Mouse (Mus musculus) forebrain, embryonic 10.5 days (tissue): ENCODE results near the gene Cdr2l. TPM values are rescaled to one million over a fixed set of nuclear protein-coding genes. Genes with fewer than 3 reads are reported as not detected.
A peak's percentile ranks its signal among the peaks of the same experiment; 100 is the strongest.
"Not testable (repeated sequence)": the region's sequence is repeated elsewhere in the genome, so short reads cannot be mapped to it uniquely, and the experiment has no call there.

ENCODE experiments used
- DNase-seq: peaks from one replicate; pipeline ENCODE4 v3.0.0-alpha.2; 2017; ENCODE audit warnings: low spot score; ENCODE audit errors: extremely low spot score
- H3K27ac ChIP-seq: fragments of 300-500 bp; sonication (generic); 2 replicates; pipeline ENCODE4 v1.5.1; 2016; ENCODE audit warnings: mild to moderate bottlenecking
- H3K27me3 ChIP-seq: fragments of 300-500 bp; sonication (generic); 2 replicates; pipeline ENCODE4 v1.6.1; 2016; ENCODE audit warnings: mild to moderate bottlenecking; ENCODE audit not compliant: poor library complexity, severe bottlenecking
- H3K36me3 ChIP-seq: fragments of 300-500 bp; sonication (generic); replicated peaks from 2 replicates; pipeline ENCODE4 v1.6.1; 2016; ENCODE audit warnings: mild to moderate bottlenecking, moderate library complexity
- H3K4me1 ChIP-seq: fragments of 300-500 bp; sonication (generic); 2 replicates; pipeline ENCODE4 v1.6.1; 2016
- H3K4me3 ChIP-seq: fragments of 300-500 bp; sonication (generic); 2 replicates; pipeline ENCODE4 v1.5.1; 2016; ENCODE audit warnings: mild to moderate bottlenecking, moderate library complexity
- H3K9me3 ChIP-seq: fragments of 300-500 bp; sonication (generic); 2 replicates; pipeline ENCODE4 v1.6.1; 2016; ENCODE audit warnings: mild to moderate bottlenecking, moderate library complexity
- WGBS: fragments of 180-500 bp; shearing (Covaris S2); methylation state at CpG from one replicate; pipeline ENCODE4 v1.1.7; 2016; 5-methylcytosine and 5-hydroxymethylcytosine counted together
- polyA plus RNA-seq: library from polyadenylated mRNA; unstranded; fragments of >200 nt; fragmentation: Nextera tagmentation; extraction: Ambion mirVana; gene quantifications from 2 replicates; pipeline ENCODE4 v1.2.1, GENCODE M21; 2016

The Cdr2l gene
- polyA plus RNA-seq, 1 experiment from 2014 or later: 21.8 TPM

DNA sequence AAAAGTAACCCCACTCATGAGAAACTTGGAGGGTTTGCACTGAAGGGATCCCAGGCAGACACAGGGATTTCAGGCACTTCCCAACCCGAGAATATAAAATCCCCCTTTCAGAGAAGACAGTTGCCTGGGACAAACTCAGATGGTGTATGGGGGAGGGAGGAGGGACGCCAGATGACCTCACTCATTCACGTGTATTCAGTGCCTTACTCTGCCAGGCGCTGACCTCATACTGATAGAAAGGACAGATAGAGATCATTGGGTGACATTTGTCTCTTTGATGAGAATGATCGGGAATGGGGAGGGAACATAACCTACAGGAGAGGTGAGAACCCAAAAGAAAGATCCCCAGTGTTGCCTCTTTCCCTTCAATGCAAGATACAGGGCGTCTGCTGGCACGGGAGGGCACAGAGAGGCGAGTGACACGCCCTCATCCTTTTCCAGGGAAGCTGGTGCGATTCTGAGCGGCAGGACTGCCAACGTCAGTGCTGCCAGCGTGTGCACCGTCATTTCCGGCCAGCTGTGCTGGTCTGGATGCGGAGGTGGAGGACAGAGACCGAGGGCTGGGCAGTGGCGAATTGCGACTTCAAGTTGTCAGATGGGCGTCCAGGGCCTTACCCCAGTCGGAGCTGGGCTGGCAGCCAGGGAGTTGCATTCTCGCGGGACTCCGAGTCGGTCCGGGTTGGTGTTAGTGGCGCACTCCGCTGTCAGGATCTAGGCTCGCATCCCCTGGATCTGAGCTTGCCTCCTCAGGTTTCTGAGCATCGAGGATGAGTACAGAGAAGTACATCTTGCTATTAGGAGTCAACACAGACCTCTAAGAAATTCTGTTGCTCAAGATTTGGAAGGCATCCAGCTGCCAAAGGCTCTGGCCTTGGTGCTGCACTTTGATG, 7.7 kb upstream of the Cdr2l start:
- Histone ChIP-seq H3K4me1 (peaks cover 14% of the 10 kb centered on the region), H3K36me3 (no peaks in the 10 kb centered on the region), H3K27ac (peak overlapping the region; percentile 71), H3K27me3 (peaks cover 80% of the 10 kb centered on the region), H3K9me3 (peaks cover 6% of the 10 kb centered on the region; the same call in 1 of the 2 replicates), H3K4me3 (peak overlapping the region; percentile 59)
- WGBS: 3% methylated on average over 30 of the region's 30 CpGs
- DNase-seq: peak; percentile 49

DNA sequence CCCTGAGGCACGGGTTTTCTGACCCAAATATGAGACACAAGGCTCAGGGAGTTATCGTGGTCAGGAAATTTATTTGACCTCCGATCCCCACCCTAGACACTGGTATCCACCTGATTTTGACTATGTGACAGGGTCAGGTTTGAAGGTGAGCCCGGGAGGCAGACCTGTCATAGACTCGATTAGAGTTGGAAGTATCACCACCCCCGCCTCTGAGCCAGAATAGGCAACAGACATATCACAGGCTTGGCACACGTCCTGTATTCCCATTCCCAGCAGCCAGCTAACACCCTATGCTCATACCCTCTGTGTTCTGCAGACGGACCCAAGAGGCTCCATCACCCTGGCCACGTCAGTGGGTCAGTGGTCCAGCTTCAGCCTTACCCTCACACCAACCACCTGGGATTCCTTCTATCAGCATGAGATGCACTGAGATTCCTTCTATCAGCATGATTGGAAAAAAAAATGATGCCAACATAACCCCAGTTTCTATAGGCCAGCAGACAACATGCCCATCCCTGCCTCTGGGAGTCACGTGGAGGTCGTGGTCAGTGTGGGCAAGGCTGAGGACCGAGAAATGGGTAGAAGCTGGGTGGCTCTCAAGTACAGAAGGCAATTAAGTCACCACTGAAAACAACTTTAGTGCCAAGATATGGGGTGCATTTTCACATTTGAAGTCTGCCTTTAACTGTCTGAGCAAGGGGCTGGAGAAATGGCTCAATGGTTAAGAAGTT, 6.9 kb upstream of the Cdr2l start:
- H3K4me3 ChIP-seq: peak overlapping the region; percentile 59
- peaks cover 14% of the 10 kb centered on the region for H3K4me1 ChIP-seq
- no peaks in the 10 kb centered on the region for H3K36me3 ChIP-seq
- peak overlapping the region; percentile 71; the same call in 1 of the 2 replicates for H3K27ac ChIP-seq
- WGBS: 66% methylated on average over 12 of the region's 12 CpGs
- DNase-seq: no peak
- H3K27me3 ChIP-seq: peaks cover 72% of the 10 kb centered on the region
- H3K9me3 ChIP-seq: peaks cover 6% of the 10 kb centered on the region; the same call in 1 of the 2 replicates

DNA sequence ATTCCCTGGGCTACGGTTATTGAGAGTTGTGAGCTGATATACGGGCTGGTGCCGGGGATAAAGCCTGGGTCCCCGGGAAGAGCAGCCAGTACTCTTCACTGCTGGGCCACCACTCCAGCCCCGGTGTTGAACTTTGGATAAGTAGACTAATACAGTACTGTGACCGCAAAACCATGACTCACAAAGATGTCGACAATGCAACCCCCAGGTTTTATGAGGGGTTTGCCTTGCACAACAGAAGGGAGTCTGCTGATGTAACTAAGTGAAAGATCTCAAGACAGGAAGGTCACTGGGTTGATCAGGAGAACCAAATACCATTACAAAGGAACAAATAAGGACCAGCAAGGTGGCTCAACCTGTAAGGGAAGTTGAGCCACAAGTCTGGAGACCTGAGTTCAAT, 5.0 kb upstream of the Cdr2l start:
- H3K27me3 ChIP-seq: peaks cover 53% of the 10 kb centered on the region
- WGBS: 77% methylated on average over 7 of the region's 7 CpGs
- H3K27ac ChIP-seq: no peak overlapping the region
- H3K9me3 ChIP-seq: peaks cover 6% of the 10 kb centered on the region; the same call in 1 of the 2 replicates
- no peak for DNase-seq
- peaks cover 25% of the 10 kb centered on the region for H3K4me1 ChIP-seq
- H3K36me3 ChIP-seq: no peaks in the 10 kb centered on the region
- H3K4me3 ChIP-seq: no peak overlapping the region

DNA sequence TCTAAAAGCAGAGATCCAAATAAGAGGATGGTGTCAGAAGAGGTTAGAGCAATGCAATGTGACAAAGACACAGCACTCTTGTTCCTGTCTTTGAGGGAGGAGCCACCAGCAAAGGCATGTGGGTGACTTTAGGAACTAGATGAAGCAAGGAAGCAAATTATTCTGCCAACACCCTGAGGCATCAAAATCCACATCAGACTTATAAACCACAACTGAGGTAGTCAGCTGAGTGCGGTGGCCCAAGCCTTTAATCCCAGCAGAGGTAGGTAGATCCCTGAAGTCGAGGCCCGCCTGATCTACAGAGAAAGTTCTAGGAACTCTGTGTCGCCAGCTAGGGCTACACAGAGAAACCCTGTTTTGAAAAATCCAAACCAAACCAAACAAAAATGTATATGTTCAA, 4.5 kb upstream of the Cdr2l start:
- Histone ChIP-seq H3K36me3 (no peaks in the 10 kb centered on the region), H3K27ac (no peak overlapping the region), H3K4me3 (no peak overlapping the region), H3K27me3 (peaks cover 48% of the 10 kb centered on the region), H3K4me1 (peaks cover 27% of the 10 kb centered on the region), H3K9me3 (peaks cover 6% of the 10 kb centered on the region; the same call in 1 of the 2 replicates)
- 89% methylated on average over 4 of the region's 4 CpGs for WGBS
- no peak for DNase-seq

DNA sequence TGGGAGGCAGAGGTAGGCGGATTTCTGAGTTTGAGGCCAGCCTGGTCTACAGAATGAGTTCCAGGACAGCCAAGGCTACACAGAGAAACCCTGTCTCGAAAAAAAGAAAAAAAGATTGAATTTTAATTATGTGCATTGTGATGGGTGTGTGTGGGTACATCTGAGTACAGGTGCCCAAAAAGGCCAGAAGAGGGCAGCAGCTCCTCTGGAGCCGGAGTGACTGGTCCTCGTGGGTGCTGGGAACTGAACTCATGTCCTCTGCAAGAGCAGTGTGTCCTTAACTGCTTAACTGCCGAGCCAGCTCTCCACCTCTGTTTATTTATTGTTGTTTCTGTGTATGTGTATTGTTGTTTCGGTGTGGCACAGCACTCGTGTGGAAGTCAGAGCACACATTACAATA, 3.9 kb upstream of the Cdr2l start:
- Histone ChIP-seq H3K4me3 (no peak overlapping the region), H3K9me3 (peaks cover 6% of the 10 kb centered on the region; the same call in 1 of the 2 replicates), H3K27ac (no peak overlapping the region), H3K36me3 (no peaks in the 10 kb centered on the region), H3K4me1 (peaks cover 33% of the 10 kb centered on the region), H3K27me3 (peaks cover 42% of the 10 kb centered on the region)
- no peak for DNase-seq
- 88% methylated on average over 7 of the region's 7 CpGs for WGBS

DNA sequence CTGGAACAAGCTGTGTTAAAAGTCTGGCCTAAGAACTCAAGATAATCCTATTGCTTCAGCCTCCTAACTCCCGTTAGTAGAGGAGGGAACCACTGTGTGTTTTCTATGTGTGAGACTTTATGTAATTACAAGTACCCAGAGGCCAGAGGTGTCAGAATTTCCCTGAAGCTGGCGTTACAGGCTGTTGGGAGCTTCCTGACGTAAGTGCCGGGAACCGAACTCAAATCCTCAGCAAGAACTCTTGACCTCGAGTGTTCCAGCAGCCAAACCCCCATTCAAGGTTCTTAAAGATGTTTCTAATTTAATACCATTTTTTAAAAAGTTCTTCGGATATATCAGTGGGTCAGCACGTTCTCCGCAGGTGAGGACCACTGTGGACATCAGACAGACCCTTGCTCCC, 440 bp upstream of the Cdr2l start:
- Histone ChIP-seq H3K4me3 (peak overlapping the region; percentile 95), H3K27me3 (peaks cover 7% of the 10 kb centered on the region), H3K9me3 (peaks cover 6% of the 10 kb centered on the region; the same call in 1 of the 2 replicates), H3K36me3 (peaks cover 11% of the 10 kb centered on the region; the same call in 1 of the 2 replicates), H3K27ac (peak overlapping the region; percentile 98), H3K4me1 (peaks cover 51% of the 10 kb centered on the region)
- DNase-seq: no peak
- 10% methylated on average over 9 of the region's 9 CpGs for WGBS

DNA sequence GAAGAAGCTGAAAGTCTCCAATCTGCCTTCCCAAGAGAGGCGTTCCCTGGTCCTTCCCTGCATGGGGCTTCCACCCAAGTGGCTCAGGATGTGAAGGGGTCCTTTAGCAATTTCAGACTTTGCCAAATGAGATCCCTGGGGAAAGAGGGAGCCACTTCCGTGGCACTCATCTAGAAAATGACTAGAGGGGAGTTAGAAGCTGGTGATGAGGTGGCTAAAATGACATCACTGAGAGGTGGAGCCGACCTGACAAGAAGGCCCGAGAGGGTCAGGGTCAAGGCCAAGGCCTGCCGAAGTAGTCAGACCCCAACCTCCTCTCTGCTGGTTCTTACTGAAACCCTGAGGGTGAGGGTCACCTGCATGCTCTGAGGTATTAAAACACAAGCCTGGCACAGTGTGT, 1.2 kb downstream of the Cdr2l start:
- H3K36me3 ChIP-seq: peaks cover 25% of the 10 kb centered on the region
- DNase-seq: no peak
- 22% methylated on average over 5 of the region's 5 CpGs for WGBS
- no peaks in the 10 kb centered on the region for H3K27me3 ChIP-seq
- H3K27ac ChIP-seq: peak overlapping the region; percentile 98
- peaks cover 51% of the 10 kb centered on the region for H3K4me1 ChIP-seq
- H3K4me3 ChIP-seq: peak overlapping the region; percentile 95
- H3K9me3 ChIP-seq: peaks cover 3% of the 10 kb centered on the region; the same call in 1 of the 2 replicates

DNA sequence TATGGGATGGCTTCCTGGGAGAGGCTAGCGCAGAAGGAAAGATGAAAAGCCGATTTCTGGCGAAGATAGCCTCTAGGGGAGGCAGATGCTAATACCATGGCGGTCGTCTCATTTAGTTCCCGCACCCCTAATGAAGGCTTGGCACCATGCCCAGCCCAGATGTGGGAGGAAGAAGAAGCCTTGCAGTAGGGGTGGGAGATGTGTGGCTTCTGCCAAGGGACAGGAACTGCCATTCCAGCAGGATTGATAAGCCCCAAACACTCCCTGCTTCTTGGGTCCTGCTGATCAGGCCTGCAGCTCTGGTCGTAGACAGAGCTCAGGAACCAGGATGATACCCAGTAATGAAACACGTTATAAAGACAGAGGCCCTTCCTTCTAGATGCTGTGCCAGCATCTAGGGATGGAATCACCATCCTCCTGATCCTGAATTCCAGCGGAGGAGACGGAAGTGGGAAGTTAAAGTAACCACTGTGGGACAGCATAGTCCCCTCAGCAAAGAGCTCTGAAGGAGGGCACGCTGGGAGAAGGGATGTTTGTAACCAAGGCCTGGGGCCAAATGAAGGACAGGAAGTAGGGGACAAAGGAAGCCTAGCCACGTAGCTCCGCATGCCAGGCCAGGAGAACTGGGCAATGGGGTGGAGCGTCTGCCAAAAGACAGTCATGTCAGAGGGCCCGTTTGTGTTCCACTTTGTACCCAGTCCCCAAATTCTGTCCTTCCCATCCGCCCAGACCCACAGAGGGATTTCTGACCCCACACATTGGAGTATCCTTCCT, 2.2 kb downstream of the Cdr2l start:
- peaks cover 35% of the 10 kb centered on the region for H3K36me3 ChIP-seq
- no peaks in the 10 kb centered on the region for H3K27me3 ChIP-seq
- H3K9me3 ChIP-seq: no peaks in the 10 kb centered on the region
- H3K4me3 ChIP-seq: peak overlapping the region; percentile 95
- H3K4me1 ChIP-seq: peaks cover 51% of the 10 kb centered on the region
- peak overlapping the region; percentile 98 for H3K27ac ChIP-seq
- DNase-seq: no peak
- WGBS: 63% methylated on average over 16 of the region's 16 CpGs

DNA sequence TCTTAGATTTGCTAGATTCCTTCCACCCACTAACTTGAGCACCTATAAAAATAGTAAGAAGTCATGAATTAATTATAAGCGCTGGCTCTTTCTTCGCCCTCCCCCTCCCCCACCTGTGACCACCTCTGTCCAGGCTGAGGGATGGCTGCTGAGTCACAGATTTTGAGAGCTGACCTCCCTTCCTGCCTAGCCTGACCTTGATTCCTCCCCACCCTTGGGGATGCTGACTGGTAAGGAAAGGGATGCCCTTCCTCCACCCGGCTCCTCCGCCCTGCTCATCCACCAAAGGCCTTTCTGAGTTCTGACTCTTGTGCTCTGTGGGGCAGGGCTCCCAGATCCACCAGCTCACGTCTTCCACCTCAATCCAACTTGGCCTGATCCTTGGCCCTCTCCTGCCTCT, 2.9 kb downstream of the Cdr2l start:
- Histone ChIP-seq H3K36me3 (peaks cover 42% of the 10 kb centered on the region), H3K27ac (peak overlapping the region; percentile 98), H3K4me1 (peaks cover 51% of the 10 kb centered on the region), H3K4me3 (peak overlapping the region; percentile 95), H3K27me3 (no peaks in the 10 kb centered on the region), H3K9me3 (no peaks in the 10 kb centered on the region)
- 70% methylated on average over 5 of the region's 5 CpGs for WGBS
- DNase-seq: no peak

DNA sequence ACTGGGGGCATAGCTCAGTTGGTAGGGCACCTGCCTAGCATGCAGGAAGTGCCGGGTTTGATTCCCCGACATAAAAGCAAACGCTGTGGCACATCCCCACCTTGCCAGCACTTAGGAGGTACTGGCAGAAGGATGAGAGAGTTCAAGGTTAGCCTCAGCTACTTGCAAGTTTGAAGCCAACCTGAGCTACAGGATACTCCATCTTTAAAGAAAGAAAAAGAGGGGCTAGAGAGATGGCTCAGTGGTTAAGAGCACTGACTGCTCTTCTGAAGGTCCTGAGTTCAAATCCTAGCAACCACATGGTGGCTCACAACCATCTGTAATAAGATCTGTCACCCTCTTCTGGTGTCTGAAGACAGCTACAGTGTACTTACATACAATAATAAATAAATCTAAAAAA, 5.1 kb downstream of the Cdr2l start:
- WGBS: 90% methylated on average over 3 of the region's 3 CpGs
- not testable (repeated sequence) for H3K4me3 ChIP-seq, H3K9me3 ChIP-seq, H3K27ac ChIP-seq, DNase-seq, H3K27me3 ChIP-seq
- Histone ChIP-seq H3K36me3 (peaks cover 63% of the 10 kb centered on the region), H3K4me1 (peaks cover 41% of the 10 kb centered on the region)

DNA sequence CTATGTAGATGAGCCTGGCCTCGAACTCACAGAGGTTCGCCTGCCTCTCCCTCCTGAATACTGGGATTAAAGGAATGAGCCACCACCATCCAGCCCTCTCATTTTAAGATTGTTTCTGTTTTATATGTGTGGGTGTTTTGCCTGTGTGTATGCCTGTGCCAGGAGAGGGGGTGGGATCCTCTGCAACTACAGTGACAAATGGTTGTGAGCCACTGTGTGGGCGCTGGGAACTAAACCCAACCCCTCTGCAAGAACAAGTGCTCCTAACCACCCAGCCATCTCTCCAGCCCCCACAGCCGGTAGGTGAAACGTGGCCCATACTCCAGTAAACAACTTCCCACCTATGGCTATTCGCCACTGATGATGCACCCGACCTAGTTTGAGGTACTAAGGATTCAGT, 9.6 kb downstream of the Cdr2l start:
- WGBS: 95% methylated on average over 7 of the region's 7 CpGs
- Histone ChIP-seq H3K27me3 (peaks cover 4% of the 10 kb centered on the region; the same call in 1 of the 2 replicates), H3K27ac (no peak overlapping the region), H3K4me3 (no peak overlapping the region), H3K4me1 (0 out of 2 replicates have a peak, but pooled peaks cover 3% of the 10 kb centered on the region), H3K9me3 (no peaks in the 10 kb centered on the region), H3K36me3 (peaks cover 96% of the 10 kb centered on the region)
- DNase-seq: no peak

DNA sequence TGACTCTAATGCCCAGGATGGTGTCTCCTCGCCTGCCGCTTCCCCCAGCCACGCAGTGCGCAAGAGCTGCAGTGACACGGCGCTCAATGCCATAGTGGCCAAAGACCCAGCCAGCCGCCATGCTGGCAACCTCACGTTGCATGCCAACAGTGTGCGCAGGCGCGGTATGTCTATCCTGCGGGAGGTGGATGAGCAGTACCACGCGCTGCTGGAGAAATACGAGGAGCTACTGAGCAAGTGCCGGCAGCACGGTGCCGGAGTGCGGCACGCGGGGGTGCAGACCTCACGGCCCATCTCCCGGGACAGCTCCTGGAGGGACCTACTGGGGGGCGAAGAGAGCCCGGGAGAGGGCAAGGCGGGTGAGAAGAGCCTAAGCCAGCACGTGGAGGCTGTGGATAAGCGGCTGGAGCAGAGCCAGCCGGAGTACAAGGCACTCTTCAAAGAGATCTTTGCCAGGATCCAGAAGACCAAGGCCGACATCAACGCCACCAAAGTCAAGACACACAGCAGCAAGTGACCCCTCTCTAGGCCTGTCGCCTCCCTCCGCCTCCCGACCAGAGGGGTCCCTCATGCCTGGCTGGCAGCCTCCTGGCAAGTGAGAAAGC, 12.1 kb downstream of the Cdr2l start:
- Histone ChIP-seq H3K4me3 (no peak overlapping the region), H3K9me3 (no peaks in the 10 kb centered on the region), H3K36me3 (peaks cover 87% of the 10 kb centered on the region), H3K4me1 (0 out of 2 replicates have a peak, but pooled peaks cover 3% of the 10 kb centered on the region), H3K27ac (no peak overlapping the region), H3K27me3 (peaks cover 4% of the 10 kb centered on the region; the same call in 1 of the 2 replicates)
- 74% methylated on average over 34 of the region's 34 CpGs for WGBS
- DNase-seq: no peak
